Mouse (Mus musculus) kidney, adult 2 months (tissue): ENCODE measurements around the gene Aar2. TPM values are rescaled to one million over a fixed set of nuclear protein-coding genes. Genes with fewer than 3 reads are reported as not detected.

Experiments used
- DNase-seq: peaks from one replicate; pipeline ENCODE4 v3.0.0; 2021
- H3K27ac ChIP-seq: fragments of 200-500 bp; 2 replicates; pipeline ENCODE4 v1.5.1; 2012; ENCODE audit warnings: low read depth, low read length, control low read depth, inconsistent platforms; ENCODE audit not compliant: insufficient read depth
- H3K27me3 ChIP-seq: fragments of 200-500 bp; replicated peaks from 2 replicates; pipeline ENCODE4 v1.6.1; 2012; ENCODE audit warnings: mild to moderate bottlenecking, moderate library complexity, low read length, inconsistent platforms; ENCODE audit not compliant: control insufficient read depth, insufficient read depth
- H3K36me3 ChIP-seq: fragments of 200-500 bp; 2 replicates; pipeline ENCODE4 v1.6.1; 2012; ENCODE audit warnings: mild to moderate bottlenecking, moderate library complexity, low read length, inconsistent platforms; ENCODE audit not compliant: control insufficient read depth, insufficient read depth
- H3K4me1 ChIP-seq: fragments of 200-500 bp; 2 replicates; pipeline ENCODE4 v1.6.1; 2011; ENCODE audit warnings: low read length; ENCODE audit not compliant: control insufficient read depth, insufficient read depth
- H3K4me3 ChIP-seq: fragments of 200-500 bp; 2 replicates; pipeline ENCODE4 v1.5.1; 2011; ENCODE audit warnings: mild to moderate bottlenecking, low read depth, low read length, control low read depth; ENCODE audit not compliant: insufficient read depth
- CTCF ChIP-seq: fragments of 200-500 bp; conservative IDR thresholded peaks from 2 replicates; pipeline ENCODE4 v1.5.1; 2011; ENCODE audit warnings: low read depth, mild to moderate bottlenecking, control low read depth, low read length, moderate library complexity, mixed read lengths; ENCODE audit not compliant: insufficient read depth, insufficient read length
- POLR2A ChIP-seq: fragments of 200-500 bp; IDR thresholded peaks from one replicate; pipeline ENCODE4 v1.6.1; 2011; ENCODE audit warnings: low read depth, low read length, control low read depth
- WGBS: fragments of 180-500 bp; shearing (Covaris S2); methylation state at CpG from one replicate; pipeline ENCODE4 v1.1.7; 2018; 5-methylcytosine and 5-hydroxymethylcytosine counted together
- polyA plus RNA-seq: library from polyadenylated mRNA; depleted of rRNA; stranded (reverse); fragments of >200 nt; gene quantifications from 2 replicates; pipeline ENCODE4 v1.2.3, GENCODE M21; 2012

Aar2 gene
- polyA plus RNA-seq, 1 experiment: 25.7 TPM

- 58% methylated on average over 2 of the region's 2 CpGs for whole genome bisulfite sequencing
- H3K27ac ChIP-seq: no peak overlapping the region
- no peak for DNase-seq
- H3K27me3 ChIP-seq: no peaks in the 10 kb centered on the region
- TF ChIP-seq CTCF (no peak), POLR2A (no peak)
- no peaks in the 10 kb centered on the region; the same call in 1 of the 2 replicates for H3K36me3 ChIP-seq
- no peaks in the 10 kb centered on the region for H3K4me1 ChIP-seq
- no peak overlapping the region for H3K4me3 ChIP-seq
Measured at GRCm38 (mm10) chr2:156533160-156533559, 14.2 kb upstream of the Aar2 start.

DNA sequence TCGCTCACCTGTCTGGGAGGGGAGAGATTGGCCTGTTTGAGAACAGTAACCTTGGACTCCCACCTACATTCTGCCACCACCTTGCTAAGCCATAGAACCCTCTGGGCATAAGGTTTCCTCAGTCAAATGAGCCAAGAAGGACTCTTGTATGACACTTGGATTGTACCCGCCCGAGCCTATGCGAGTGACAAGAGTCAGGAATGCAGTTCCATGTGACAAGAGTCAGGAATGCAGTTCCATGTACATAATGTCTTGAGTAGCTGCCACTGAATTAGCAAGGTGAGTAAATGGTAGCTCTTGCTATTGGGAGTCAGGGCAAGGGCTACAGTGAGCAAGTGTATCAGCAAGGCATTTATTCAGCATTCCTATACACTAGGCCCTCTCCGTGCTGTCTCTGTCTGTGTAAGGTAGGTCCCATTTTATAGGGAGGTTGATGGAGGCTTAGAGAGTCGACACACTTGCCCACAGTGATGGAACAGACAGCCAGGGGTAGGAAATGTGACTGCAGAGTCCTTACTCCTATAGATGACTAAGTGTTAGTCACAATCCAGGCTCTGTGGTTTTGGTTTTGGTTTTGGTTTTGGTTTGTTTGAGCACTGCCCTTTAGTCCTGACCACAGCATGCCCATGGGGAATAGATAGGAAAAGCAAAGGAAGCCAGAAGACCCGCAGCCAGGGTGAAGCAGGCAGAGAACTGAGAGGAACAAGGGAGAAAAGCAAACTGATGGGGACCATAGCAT is 8.4 kb upstream of the Aar2 start:
- DNase-seq: no peak
- Histone ChIP-seq H3K36me3 (no peaks in the 10 kb centered on the region), H3K4me3 (no peak overlapping the region), H3K27me3 (no peaks in the 10 kb centered on the region), H3K27ac (no peak overlapping the region), H3K4me1 (no peaks in the 10 kb centered on the region)
- WGBS: 76% methylated on average over 7 of the region's 7 CpGs
- TF ChIP-seq POLR2A (no peak), CTCF (no peak)

GRCm38 (mm10) chr2:156540991-156541390 is 6.4 kb upstream of the Aar2 start:
- Histone ChIP-seq H3K36me3 (no peaks in the 10 kb centered on the region), H3K4me1 (no peaks in the 10 kb centered on the region), H3K4me3 (no peak overlapping the region), H3K27me3 (no peaks in the 10 kb centered on the region), H3K27ac (no peak overlapping the region)
- no peak for DNase-seq
- TF ChIP-seq POLR2A (no peak), CTCF (no peak)
- WGBS: 96% methylated on average over 7 of the region's 7 CpGs

DNA sequence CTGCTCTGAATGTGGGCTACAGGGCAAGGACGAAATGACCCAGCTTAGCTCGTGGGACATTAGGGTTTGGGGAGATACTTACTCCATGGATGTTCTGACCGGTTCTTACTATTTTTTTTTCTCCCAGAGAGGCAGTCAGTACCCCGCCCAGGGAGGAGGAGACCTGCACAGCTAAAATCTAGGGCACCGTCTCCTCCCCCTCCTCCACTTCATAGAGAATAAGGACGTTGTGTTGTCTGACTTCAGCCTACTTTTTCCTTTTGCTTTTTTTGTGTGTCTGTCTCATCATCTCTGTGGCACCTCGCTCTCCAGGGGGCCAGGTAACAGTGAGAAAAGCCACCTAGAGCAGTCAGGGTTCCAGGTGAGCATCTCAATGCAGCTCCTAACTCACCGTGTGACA is 5.0 kb upstream of the Aar2 start:
- Histone ChIP-seq H3K27ac (no peak overlapping the region), H3K27me3 (no peaks in the 10 kb centered on the region), H3K4me1 (peaks cover 2% of the 10 kb centered on the region; the same call in 1 of the 2 replicates), H3K4me3 (no peak overlapping the region), H3K36me3 (no peaks in the 10 kb centered on the region)
- WGBS: 70% methylated on average over 8 of the region's 8 CpGs
- no peak for TF ChIP-seq CTCF
- no peak for TF ChIP-seq POLR2A
- no peak for DNase-seq

GRCm38 (mm10) chr2:156543804-156544203 is 3.6 kb upstream of the Aar2 start:
- WGBS: 62% methylated on average over 3 of the region's 3 CpGs

GRCm38 (mm10) chr2:156552421-156552820 is 5.0 kb downstream of the Aar2 start:
- no peak for DNase-seq
- no peaks in the 10 kb centered on the region for H3K36me3 ChIP-seq
- 92% methylated on average over 4 of the region's 4 CpGs for WGBS
- H3K27ac ChIP-seq: no peak overlapping the region
- H3K4me1 ChIP-seq: 0 out of 2 replicates have a peak, but pooled peaks cover 4% of the 10 kb centered on the region
- no peaks in the 10 kb centered on the region for H3K27me3 ChIP-seq
- H3K4me3 ChIP-seq: no peak overlapping the region
- no peak for TF ChIP-seq POLR2A
- TF ChIP-seq CTCF: no peak

More at GRCm38 (mm10) chr2:156543804-156544203, 3.6 kb upstream of the Aar2 start:
- Histone ChIP-seq H3K27ac (no peak overlapping the region), H3K27me3 (no peaks in the 10 kb centered on the region), H3K4me3 (no peak overlapping the region), H3K4me1 (peaks cover 6% of the 10 kb centered on the region; the same call in 1 of the 2 replicates), H3K36me3 (no peaks in the 10 kb centered on the region)
- DNase-seq: no peak
- no peak for TF ChIP-seq POLR2A

GRCm38 (mm10) chr2:156561808-156562207 is 14.4 kb downstream of the Aar2 start:
- H3K4me1 ChIP-seq: no peaks in the 10 kb centered on the region
- WGBS: 88% methylated on average over 2 of the region's 2 CpGs
- no peak for DNase-seq
- no peak overlapping the region for H3K27ac ChIP-seq
- no peak overlapping the region for H3K4me3 ChIP-seq
- no peaks in the 10 kb centered on the region; the same call in 1 of the 2 replicates for H3K36me3 ChIP-seq
- no peak for TF ChIP-seq CTCF
- TF ChIP-seq POLR2A: no peak
- no peaks in the 10 kb centered on the region for H3K27me3 ChIP-seq
